Mouse (Mus musculus) neural tube, embryonic 15.5 days (tissue): Measurements from ENCODE around the gene Sult5a1. TPM values are rescaled to one million over a fixed set of nuclear protein-coding genes. Genes with fewer than 3 reads are reported as not detected.

Experiments used
- ATAC-seq: fragments of 200-750 bp; cut with Nextera tagmentation; 2 replicates; pipeline ENCODE4 v1.8.0; 2017; ENCODE audit warnings: mild to moderate bottlenecking, moderate TSS enrichment, moderate library complexity; ENCODE audit not compliant: low FRiP score
- H3K27ac ChIP-seq: fragments of 300-500 bp; sonication (generic); replicated peaks from 2 replicates; pipeline ENCODE4 v1.5.1; 2015; ENCODE audit warnings: mild to moderate bottlenecking, inconsistent platforms
- H3K27me3 ChIP-seq: fragments of 300-500 bp; sonication (generic); replicated peaks from 2 replicates; pipeline ENCODE4 v1.6.1; 2015; ENCODE audit warnings: inconsistent platforms
- H3K36me3 ChIP-seq: fragments of 300-500 bp; sonication (generic); 2 replicates; pipeline ENCODE4 v1.6.1; 2015; ENCODE audit warnings: inconsistent platforms
- H3K4me1 ChIP-seq: fragments of 300-500 bp; sonication (generic); 2 replicates; pipeline ENCODE4 v1.6.1; 2015; ENCODE audit warnings: inconsistent platforms
- H3K4me2 ChIP-seq: fragments of 300-500 bp; sonication (generic); 2 replicates; pipeline ENCODE4 v1.6.1; 2015; ENCODE audit warnings: inconsistent platforms, mild to moderate bottlenecking, moderate library complexity
- H3K4me3 ChIP-seq: fragments of 300-500 bp; sonication (generic); replicated peaks from 2 replicates; pipeline ENCODE4 v1.5.1; 2015; ENCODE audit warnings: mild to moderate bottlenecking, inconsistent platforms
- H3K9ac ChIP-seq: fragments of 300-500 bp; sonication (generic); replicated peaks from 2 replicates; pipeline ENCODE4 v1.6.1; 2015; ENCODE audit warnings: mild to moderate bottlenecking, inconsistent platforms
- H3K9me3 ChIP-seq: fragments of 300-500 bp; sonication (generic); replicated peaks from 2 replicates; pipeline ENCODE4 v1.6.1; 2016; ENCODE audit warnings: inconsistent platforms
- WGBS: fragments of 180-500 bp; shearing (Covaris S2); methylation state at CpG from one replicate; pipeline ENCODE4 v1.1.7; 2015; ENCODE audit warnings: mixed read lengths; 5-methylcytosine and 5-hydroxymethylcytosine counted together
- polyA plus RNA-seq: library from polyadenylated mRNA; unstranded; fragments of >200 nt; fragmentation: Nextera tagmentation; extraction: Ambion mirVana; gene quantifications from 2 replicates; pipeline ENCODE4 v1.2.1, GENCODE M21; 2015

The Sult5a1 gene
- polyA plus RNA-seq, 1 experiment from 2014 or later = 2.2 TPM

GRCm38 (mm10) chr8:123134149-123134713 is 23.9 kb downstream of the Sult5a1 start:
- Histone ChIP-seq H3K27ac (no peak overlapping the region), H3K4me1 (peaks cover 24% of the 10 kb centered on the region), H3K4me3 (no peak overlapping the region), H3K9ac (no peak overlapping the region; the same call in 1 of the 2 replicates), H3K27me3 (peaks cover 5% of the 10 kb centered on the region; the same call in 1 of the 2 replicates), H3K4me2 (no peak overlapping the region), H3K9me3 (no peaks in the 10 kb centered on the region), H3K36me3 (no peaks in the 10 kb centered on the region)
- 92% methylated on average over 11 of the region's 11 CpGs for WGBS
- no peak for ATAC-seq

- Histone ChIP-seq H3K9me3 (no peaks in the 10 kb centered on the region), H3K27ac (no peak overlapping the region), H3K4me1 (peaks cover 21% of the 10 kb centered on the region), H3K4me2 (no peak overlapping the region), H3K27me3 (peaks cover 6% of the 10 kb centered on the region; the same call in 1 of the 2 replicates), H3K9ac (no peak overlapping the region), H3K36me3 (no peaks in the 10 kb centered on the region), H3K4me3 (no peak overlapping the region)
- WGBS = 94% methylated on average over 2 of the region's 2 CpGs
- ATAC-seq = no peak
Measured at GRCm38 (mm10) chr8:123132953-123133352, 25.2 kb downstream of the Sult5a1 start.

DNA sequence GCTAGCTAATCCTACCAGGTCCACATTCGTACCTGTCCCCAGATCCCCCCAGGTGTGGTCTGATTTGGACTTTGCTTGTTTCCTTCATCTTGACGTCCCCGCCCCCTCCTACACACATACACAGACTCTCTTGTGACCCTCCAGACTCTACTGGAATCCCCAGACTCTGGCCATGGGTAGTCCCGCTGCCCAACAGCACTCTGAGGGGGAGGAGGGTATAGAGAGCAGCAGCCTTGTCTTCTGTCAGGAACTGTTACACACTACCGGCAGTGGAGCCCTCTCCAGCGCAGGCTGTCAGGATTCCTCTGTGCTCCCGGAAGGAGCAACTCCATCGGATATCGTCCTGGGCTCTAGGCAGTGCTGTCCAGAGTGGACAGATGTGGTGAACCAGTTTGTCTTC is 27.1 kb downstream of the Sult5a1 start:
- H3K27me3 ChIP-seq = peaks cover 20% of the 10 kb centered on the region
- H3K9me3 ChIP-seq = no peaks in the 10 kb centered on the region
- no peak overlapping the region for H3K4me2 ChIP-seq
- no peaks in the 10 kb centered on the region for H3K36me3 ChIP-seq
- no peak for ATAC-seq
- H3K4me3 ChIP-seq = no peak overlapping the region
- 71% methylated on average over 9 of the region's 9 CpGs for WGBS
- H3K4me1 ChIP-seq = peaks cover 15% of the 10 kb centered on the region
- no peak overlapping the region for H3K27ac ChIP-seq
- H3K9ac ChIP-seq = no peak overlapping the region

DNA sequence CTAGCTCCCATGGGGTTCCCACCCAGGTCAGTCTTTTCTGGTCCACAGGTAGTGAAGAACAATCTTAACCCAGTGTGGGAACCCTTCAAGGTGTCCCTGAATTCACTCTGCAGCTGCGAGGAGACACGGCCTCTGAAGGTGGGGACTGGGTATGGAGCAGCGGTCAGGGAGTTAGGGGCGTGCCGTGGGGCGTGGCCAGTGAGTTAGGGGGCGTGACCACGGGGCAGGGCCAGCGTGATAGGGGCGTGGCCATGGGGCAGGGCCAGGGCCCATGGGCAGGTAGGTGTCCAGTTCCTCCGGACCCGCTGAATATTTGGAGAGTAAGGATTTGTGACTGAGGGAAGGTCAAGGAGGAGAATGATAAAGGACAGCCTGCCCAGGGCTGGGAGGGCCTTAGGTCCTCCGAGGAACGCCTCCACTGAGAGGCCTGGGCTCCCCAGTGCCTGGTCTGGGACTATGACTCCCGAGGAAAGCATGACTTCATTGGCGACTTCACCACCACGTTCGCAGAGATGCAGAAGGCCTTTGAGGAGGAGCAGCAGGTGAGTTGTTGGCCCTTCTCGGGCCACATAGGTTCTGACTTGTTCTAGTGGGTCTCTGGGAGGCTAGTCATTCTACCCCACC is 31.8 kb downstream of the Sult5a1 start:
- Histone ChIP-seq H3K36me3 (no peaks in the 10 kb centered on the region), H3K9ac (no peak overlapping the region), H3K27me3 (peaks cover 38% of the 10 kb centered on the region), H3K4me3 (no peak overlapping the region), H3K4me1 (no peaks in the 10 kb centered on the region; the same call in 1 of the 2 replicates), H3K4me2 (no peak overlapping the region), H3K27ac (no peak overlapping the region), H3K9me3 (no peaks in the 10 kb centered on the region)
- WGBS = 5% methylated on average over 19 of the region's 19 CpGs
- no peak for ATAC-seq

DNA sequence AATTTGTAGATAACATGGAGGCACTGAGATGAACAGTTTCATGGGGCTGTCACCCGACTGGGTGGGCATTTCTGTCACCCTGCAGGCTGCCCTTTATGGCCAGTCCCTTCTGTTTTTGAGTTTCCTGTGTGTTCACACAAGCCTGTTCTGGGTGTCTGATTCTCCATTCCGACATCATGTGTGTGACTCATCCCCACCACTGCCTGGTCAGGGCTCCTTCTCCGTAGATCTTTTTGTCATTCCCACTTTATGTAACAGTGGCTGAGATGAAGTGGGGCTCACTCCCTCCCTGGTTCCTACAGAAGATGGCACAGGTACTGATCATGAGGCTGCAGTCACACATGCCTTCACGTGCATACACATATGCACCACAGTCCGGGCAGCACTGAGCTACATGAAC is 35.4 kb downstream of the Sult5a1 start:
- H3K9me3 ChIP-seq = no peaks in the 10 kb centered on the region
- H3K27me3 ChIP-seq = peaks cover 61% of the 10 kb centered on the region
- H3K36me3 ChIP-seq = no peaks in the 10 kb centered on the region
- no peak for ATAC-seq
- H3K27ac ChIP-seq = no peak overlapping the region
- H3K9ac ChIP-seq = no peak overlapping the region
- 85% methylated on average over 5 of the region's 5 CpGs for WGBS
- H3K4me3 ChIP-seq = no peak overlapping the region
- no peak overlapping the region for H3K4me2 ChIP-seq
- H3K4me1 ChIP-seq = peaks cover 5% of the 10 kb centered on the region

DNA sequence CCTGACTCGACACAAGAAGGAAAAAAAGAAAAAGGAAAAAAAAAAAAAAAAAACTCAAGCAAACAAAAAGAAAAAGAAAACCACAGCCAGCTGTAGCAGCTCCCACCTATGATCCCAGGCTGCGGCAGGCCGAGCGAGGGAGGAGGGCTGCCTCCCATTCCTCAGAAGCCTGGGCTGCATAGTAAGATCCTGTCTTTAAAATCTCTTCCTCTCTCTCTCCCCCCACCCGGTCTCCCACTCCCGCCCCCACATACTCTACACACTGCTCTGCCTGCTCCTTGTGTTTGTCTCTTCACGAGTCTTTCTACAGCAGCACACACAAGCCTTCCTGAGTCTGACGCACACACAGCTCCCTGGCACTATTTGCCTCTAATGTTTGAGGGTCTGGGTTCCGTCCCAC is 36.1 kb downstream of the Sult5a1 start:
- Histone ChIP-seq H3K9me3 (no peaks in the 10 kb centered on the region), H3K36me3 (no peaks in the 10 kb centered on the region), H3K27me3 (peaks cover 62% of the 10 kb centered on the region), H3K4me1 (peaks cover 11% of the 10 kb centered on the region), H3K27ac (no peak overlapping the region), H3K9ac (no peak overlapping the region), H3K4me3 (no peak overlapping the region), H3K4me2 (no peak overlapping the region)
- no peak for ATAC-seq
- 76% methylated on average over 9 of the region's 9 CpGs for WGBS

- Histone ChIP-seq H3K27ac (no peak overlapping the region), H3K9ac (peak overlapping the region; percentile 51), H3K4me3 (peak overlapping the region; percentile 47), H3K27me3 (peaks cover 57% of the 10 kb centered on the region), H3K4me2 (peak overlapping the region; percentile 89), H3K36me3 (no peaks in the 10 kb centered on the region), H3K4me1 (peaks cover 18% of the 10 kb centered on the region), H3K9me3 (no peaks in the 10 kb centered on the region)
- ATAC-seq = no peak
- 2% methylated on average over 17 of the region's 17 CpGs for WGBS
Measured at GRCm38 (mm10) chr8:123117744-123118143, 40.4 kb downstream of the Sult5a1 start.

DNA sequence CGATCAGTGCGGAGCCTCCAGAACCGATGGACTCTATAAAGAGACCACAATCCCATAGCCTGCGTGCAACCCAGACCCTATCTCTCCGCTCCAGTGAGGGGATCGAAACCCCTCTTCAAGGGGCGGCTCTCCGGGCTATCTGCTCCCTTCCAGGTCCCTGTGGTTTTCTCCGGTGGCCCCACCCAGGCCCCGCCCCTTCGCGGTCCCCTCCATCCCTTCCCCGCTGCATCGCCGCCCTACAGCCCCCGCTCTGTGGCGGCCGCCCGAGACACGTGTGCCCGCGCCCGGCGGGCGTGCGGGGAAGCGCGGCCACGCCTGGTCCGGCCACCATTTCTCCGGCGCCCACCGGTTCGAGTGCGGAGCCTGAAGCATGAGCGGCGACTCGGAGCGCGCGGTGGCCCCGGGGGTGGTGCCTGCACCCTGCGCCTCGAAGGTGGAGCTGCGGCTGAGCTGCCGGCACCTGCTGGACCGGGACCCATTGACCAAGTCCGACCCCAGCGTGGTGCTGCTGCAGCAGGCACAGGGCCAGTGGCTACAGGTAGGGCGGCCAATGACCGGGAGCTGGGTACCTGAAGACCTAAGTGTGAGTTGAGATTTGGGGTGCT is 40.9 kb downstream of the Sult5a1 start, which contains the start of gene Cpne7:
Cpne7 (plus strand) TSS at position 248 of the 605 bp plus-strand sequence.
- H3K27ac ChIP-seq = no peak within 1 kb of the TSS
- H3K9ac ChIP-seq = peak within 1 kb of the TSS; percentile 51
- H3K27me3 ChIP-seq = peaks cover 52% of the 10 kb centered on the region
- H3K4me2 ChIP-seq = peak within 1 kb of the TSS; percentile 89
- WGBS = under 1% methylated on average over 51 of the region's 51 CpGs
- H3K9me3 ChIP-seq = no peaks in the 10 kb centered on the region
- peak; percentile 28; the same call in 1 of the 2 replicates for ATAC-seq
- H3K36me3 ChIP-seq = no peaks in the 10 kb centered on the region
- H3K4me3 ChIP-seq = peak within 1 kb of the TSS; percentile 47
- H3K4me1 ChIP-seq = peaks cover 18% of the 10 kb centered on the region

DNA sequence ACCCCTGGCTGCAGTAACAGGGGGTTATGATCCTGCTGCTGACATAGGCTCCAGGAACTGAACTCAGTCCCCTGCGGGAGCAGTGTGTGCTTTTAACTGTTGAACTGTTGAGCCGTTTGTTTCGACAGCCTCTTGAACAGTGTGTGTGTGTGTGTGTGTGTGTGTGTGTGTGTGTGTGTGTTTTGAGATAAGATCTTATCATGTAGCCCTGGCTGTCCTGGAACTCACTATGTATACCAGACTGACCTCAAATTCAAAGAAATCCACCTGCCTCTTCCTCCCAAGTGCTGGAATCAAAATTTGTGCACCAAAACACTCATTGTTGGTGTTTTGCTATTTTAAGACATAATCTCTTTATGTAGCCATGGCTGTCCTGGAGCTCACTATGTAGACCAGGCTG is 43.5 kb downstream of the Sult5a1 start:
- Histone ChIP-seq H3K27ac (no peak overlapping the region), H3K27me3 (peaks cover 41% of the 10 kb centered on the region), H3K4me1 (peaks cover 18% of the 10 kb centered on the region), H3K9me3 (no peaks in the 10 kb centered on the region), H3K9ac (no peak overlapping the region), H3K36me3 (no peaks in the 10 kb centered on the region), H3K4me2 (no peak overlapping the region), H3K4me3 (no peak overlapping the region)
- no peak for ATAC-seq
- WGBS = 49% methylated on average over 3 of the region's 3 CpGs

DNA sequence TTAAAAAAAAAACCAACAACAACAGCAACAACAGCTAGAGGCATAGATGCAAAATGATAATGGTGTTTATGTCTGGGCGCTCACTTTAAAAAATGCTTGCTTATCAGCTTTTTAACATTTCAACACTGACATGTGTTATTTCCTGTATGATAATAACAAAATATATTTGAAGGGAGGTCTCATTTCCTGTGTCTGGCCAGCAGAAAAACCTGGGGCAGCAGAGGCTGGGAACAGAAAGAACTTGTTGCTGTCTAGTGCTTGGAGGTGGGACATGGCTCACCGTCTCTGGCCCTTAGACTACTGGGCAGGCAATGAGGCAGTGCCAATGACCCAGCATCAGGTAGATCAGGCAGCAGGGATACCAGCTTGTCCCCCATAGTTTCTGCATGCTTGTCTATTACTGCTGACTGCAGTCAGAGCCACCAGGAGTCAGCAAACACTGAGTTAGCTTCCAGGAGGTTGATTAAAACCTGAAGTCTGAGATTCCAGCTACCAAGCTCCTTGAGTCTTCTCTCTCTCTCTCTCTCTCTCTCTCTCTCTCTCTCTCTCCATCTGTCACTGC is 44.1 kb downstream of the Sult5a1 start:
- ATAC-seq = no peak
- no peak overlapping the region for H3K9ac ChIP-seq
- H3K4me3 ChIP-seq = no peak overlapping the region
- WGBS = 71% methylated on average over 2 of the region's 2 CpGs
- H3K9me3 ChIP-seq = no peaks in the 10 kb centered on the region
- H3K27me3 ChIP-seq = peaks cover 35% of the 10 kb centered on the region
- no peaks in the 10 kb centered on the region for H3K36me3 ChIP-seq
- H3K4me2 ChIP-seq = no peak overlapping the region
- H3K4me1 ChIP-seq = peaks cover 18% of the 10 kb centered on the region
- no peak overlapping the region for H3K27ac ChIP-seq

- Histone ChIP-seq H3K27ac (no peak overlapping the region), H3K9ac (no peak overlapping the region), H3K9me3 (no peaks in the 10 kb centered on the region), H3K4me1 (peaks cover 15% of the 10 kb centered on the region), H3K27me3 (peaks cover 24% of the 10 kb centered on the region), H3K36me3 (no peaks in the 10 kb centered on the region), H3K4me3 (no peak overlapping the region), H3K4me2 (no peak overlapping the region)
- no peak for ATAC-seq
- 77% methylated on average over 9 of the region's 9 CpGs for WGBS
Measured at GRCm38 (mm10) chr8:123112892-123113291, 45.2 kb downstream of the Sult5a1 start.

DNA sequence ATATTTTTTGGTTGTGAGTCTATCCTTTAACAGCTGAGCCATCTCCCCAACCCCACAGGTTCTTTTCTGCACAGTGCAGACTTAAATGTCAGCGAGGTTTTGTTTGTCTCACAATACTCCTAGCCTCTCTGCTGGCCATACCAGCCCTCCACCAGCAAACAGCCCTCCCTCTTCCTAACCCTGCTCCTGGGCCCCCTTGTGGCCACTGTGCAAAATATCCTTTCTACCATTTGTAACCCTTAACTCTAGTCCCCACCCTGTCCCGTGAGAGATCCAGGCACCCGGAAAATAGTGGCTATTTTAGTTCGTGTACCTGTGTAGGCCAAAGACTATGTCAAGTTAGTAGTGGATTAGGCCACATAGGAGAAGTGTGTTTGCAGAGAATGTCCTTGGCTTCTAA is 47.5 kb downstream of the Sult5a1 start:
- no peak overlapping the region for H3K9ac ChIP-seq
- H3K27me3 ChIP-seq = peaks cover 1% of the 10 kb centered on the region
- H3K36me3 ChIP-seq = peaks cover 1% of the 10 kb centered on the region
- H3K4me1 ChIP-seq = no peaks in the 10 kb centered on the region
- WGBS = 29% methylated on average over 4 of the region's 4 CpGs
- no peak for ATAC-seq
- H3K9me3 ChIP-seq = no peaks in the 10 kb centered on the region
- H3K4me2 ChIP-seq = no peak overlapping the region
- no peak overlapping the region for H3K4me3 ChIP-seq
- no peak overlapping the region for H3K27ac ChIP-seq
